Mouse (Mus musculus): Measurements from ENCODE around the gene Ubc. TPM values are rescaled to one million over a fixed set of nuclear protein-coding genes. Genes with fewer than 3 reads are reported as not detected.

Gene Ubc
- total RNA-seq, 2 experiments from 2014 or later, result 660 to 1,001 TPM

Other genes starting within 250 kb of the Ubc start
- gene Ncor2, start 211.0 kb downstream of the Ubc start, total RNA-seq (2021), result 10 to 100 TPM; 85.9 to 97.7 TPM
- gene Scarb1, start 49.1 kb downstream of the Ubc start, total RNA-seq (2021), result 10 to 100 TPM; 55.0 to 80.1 TPM
- gene Gm10382, start 880 bp downstream of the Ubc start, total RNA-seq (2021), result not detected
- 1 to 10 TPM; 3.6 to 4.0 TPM for gene Dhx37, start 43.9 kb upstream of the Ubc start, total RNA-seq (2021)
- 1 to 10 TPM; 5.3 to 6.4 TPM for gene Bri3bp, start 51.4 kb upstream of the Ubc start, total RNA-seq (2021)
- 1 to 10 TPM; 2.0 to 4.6 TPM for gene Aacs, start 85.6 kb upstream of the Ubc start, total RNA-seq (2021)
- gene Tmem132b, start 141.6 kb upstream of the Ubc start, total RNA-seq (2021), result under 1 TPM; 0.11 to 0.18 TPM